Mouse (Mus musculus): ENCODE data around the gene Ptov1.

DNA sequence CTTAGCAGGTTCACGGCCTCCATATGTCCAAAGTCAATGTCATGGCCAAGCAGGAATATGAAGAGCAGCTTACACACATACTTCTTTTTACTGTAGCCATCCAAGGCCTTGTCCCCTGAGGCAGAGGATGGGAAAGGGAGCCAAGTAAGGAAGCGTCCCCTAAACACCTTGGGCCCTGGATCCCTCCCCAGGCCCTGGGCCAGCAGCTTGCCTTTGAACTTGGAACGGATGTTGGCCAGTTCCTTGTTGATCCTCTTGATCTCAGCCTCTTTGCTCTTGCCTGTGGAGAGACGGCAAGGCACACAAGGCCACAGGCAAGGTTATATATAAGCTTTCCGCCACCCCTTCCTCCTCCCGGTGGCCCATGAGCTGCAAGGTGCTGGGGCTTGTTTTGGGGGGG lies 46.6 kb upstream of the Ptov1 start:
- TF ChIP-seq CTCF (IDR thresholded peaks at IDR 0.05; ENCODE audit: low read depth, low read length) = no peak
- TF ChIP-seq POLR2A (IDR thresholded peaks at IDR 0.05; ENCODE audit: borderline replicate concordance, low read depth, low read length) = no peak

Data from bone marrow macrophage, adult 2 months (primary cell).